ENCODE assay signal across 20 mouse cellular contexts in the genomic region with DNA sequence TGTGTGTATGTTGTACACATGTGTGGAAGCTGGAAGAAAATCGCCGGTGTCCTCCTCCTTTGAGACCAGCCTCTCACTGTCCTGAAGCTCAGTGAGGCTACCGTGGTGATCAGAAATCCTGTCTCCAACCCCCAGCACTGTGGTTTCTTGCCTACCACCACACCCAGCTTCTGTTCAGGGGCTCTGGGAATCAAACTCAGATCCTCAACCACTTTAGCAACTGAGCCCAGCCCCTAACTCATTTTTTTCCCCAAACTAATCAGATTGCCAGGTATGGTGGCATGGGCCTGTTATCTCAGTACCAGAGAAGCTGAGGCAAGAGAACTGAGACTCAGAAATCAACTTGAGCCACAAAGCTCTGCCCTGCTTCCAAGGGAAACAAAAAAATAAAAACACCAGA. TPM values are rescaled to one million over a fixed set of nuclear protein-coding genes. Genes with fewer than 3 reads are reported as not detected.
DNase-seq lines count a peak whose midpoint lies in the region; ATAC-seq and TF ChIP-seq lines count a peak whose summit lies in the region.
"Had no signal": no experiment of that assay in that cellular context is flagged by ENCODE, and none has a peak within 500 bp of the region (broad histone marks: within the 10 kb centered on the region; RNA-seq: fewer than 3 reads in every experiment).

No protein-coding gene starts in this region.

- no peak for TF ChIP-seq CTCF in testis, adult 2 months (IDR thresholded peaks at IDR 0.05; ENCODE audit: control insufficient read depth, insufficient read depth, insufficient replicate concordance, low read depth, low read length)

- H3K9ac ChIP-seq in forebrain, embryonic 16.5 days (replicated peaks; ENCODE audit: low read depth, low read length), result no peak overlapping the region
- H3K9ac ChIP-seq in heart, embryonic 15.5 days, result no peak overlapping the region
- H3K9ac ChIP-seq in limb, embryonic 14.5 days (ENCODE audit: low read depth, low read length, severe bottlenecking), result no peak overlapping the region
- H3K9ac ChIP-seq: forebrain, embryonic 15.5 days; liver, embryonic 15.5 days; midbrain, embryonic 13.5 days had no signal

- 72% methylated on average over 3 of the region's 3 CpGs for WGBS in forebrain, embryonic 10.5 days
- WGBS in forebrain, embryonic 16.5 days, result 80% methylated on average over 3 of the region's 3 CpGs
- WGBS in heart, embryonic 15.5 days, result 65% methylated on average over 3 of the region's 3 CpGs
- 35% methylated on average over 3 of the region's 3 CpGs for WGBS in limb, embryonic 14.5 days

- H3K9me3 ChIP-seq in forebrain, embryonic 10.5 days, result no peaks in the 10 kb centered on the region
- no peaks in the 10 kb centered on the region for H3K9me3 ChIP-seq in forebrain, embryonic 16.5 days (ENCODE audit: control insufficient read depth, low read length)
- H3K9me3 ChIP-seq in heart, embryonic 15.5 days (replicated peaks), result no peaks in the 10 kb centered on the region
- H3K9me3 ChIP-seq in limb, embryonic 14.5 days (ENCODE audit: control insufficient read depth, low read length), result no peaks in the 10 kb centered on the region
- H3K9me3 ChIP-seq: forebrain, embryonic 15.5 days; liver, embryonic 15.5 days; midbrain, embryonic 13.5 days had no signal

- DNase-seq in forebrain, embryonic 10.5 days (ENCODE audit: extremely low spot score, low spot score), result no peak
- no peak for DNase-seq in heart, postnatal 14 days
- no peak for DNase-seq in testis, postnatal 14 days (ENCODE audit: low spot score)
- DNase-seq in limb, embryonic 14.5 days (ENCODE audit: low spot score), result no peak
- DNase-seq: adrenal gland, postnatal 14 days; cerebellum, adult 11 months; cerebellum, postnatal 10 days; kidney, adult 18-20 months; kidney, postnatal 10 days; thymus, postnatal 4 days had no signal

- no peak overlapping the region for H3K4me3 ChIP-seq in forebrain, embryonic 10.5 days
- H3K4me3 ChIP-seq in forebrain, embryonic 16.5 days (replicated peaks; ENCODE audit: low read length), result no peak overlapping the region
- H3K4me3 ChIP-seq in heart, embryonic 15.5 days, result no peak overlapping the region
- H3K4me3 ChIP-seq in testis, adult 2 months (ENCODE audit: control insufficient read depth, low read depth, low read length), result no peak overlapping the region
- no peak overlapping the region for H3K4me3 ChIP-seq in limb, embryonic 14.5 days (replicated peaks; ENCODE audit: low read length)
- H3K4me3 ChIP-seq: forebrain, embryonic 15.5 days; liver, embryonic 15.5 days; midbrain, embryonic 13.5 days; myocyte had no signal

- no peak for ATAC-seq in forebrain, embryonic 16.5 days
- no peak for ATAC-seq in heart, embryonic 15.5 days (replicated peaks; ENCODE audit: insufficient number of reproducible peaks, insufficient read depth, low FRiP score, low read depth)
- no peak for ATAC-seq in limb, embryonic 14.5 days (ENCODE audit: low FRiP score, low read depth)
- ATAC-seq in CD4-positive, CD25-positive, alpha-beta regulatory T cell, adult 4 months, result no peak
- ATAC-seq: activated CD4-positive, CD25-positive, alpha-beta regulatory T cell, adult 4 months; lung, postnatal 0 days; midbrain, embryonic 13.5 days had no signal

- H3K36me3 ChIP-seq in forebrain, embryonic 10.5 days (replicated peaks), result 0 out of 2 replicates have a peak, but pooled peaks cover 6% of the 10 kb centered on the region
- H3K36me3 ChIP-seq in forebrain, embryonic 16.5 days (ENCODE audit: control insufficient read depth, insufficient read depth), result no peaks in the 10 kb centered on the region
- no peaks in the 10 kb centered on the region for H3K36me3 ChIP-seq in heart, embryonic 15.5 days
- no peaks in the 10 kb centered on the region for H3K36me3 ChIP-seq in testis, adult 2 months (ENCODE audit: control insufficient read depth, insufficient read depth, low read length)
- H3K36me3 ChIP-seq in limb, embryonic 14.5 days (ENCODE audit: control insufficient read depth, insufficient read depth, low read length), result no peaks in the 10 kb centered on the region
- H3K36me3 ChIP-seq: forebrain, embryonic 15.5 days; liver, embryonic 15.5 days; midbrain, embryonic 13.5 days had no signal

- H3K4me1 ChIP-seq in forebrain, embryonic 10.5 days, result peaks cover 19% of the 10 kb centered on the region
- H3K4me1 ChIP-seq in forebrain, embryonic 16.5 days (replicated peaks; ENCODE audit: control insufficient read depth, insufficient read depth, low read length), result no peaks in the 10 kb centered on the region
- H3K4me1 ChIP-seq in heart, embryonic 15.5 days (replicated peaks), result peaks cover 32% of the 10 kb centered on the region
- H3K4me1 ChIP-seq in testis, adult 2 months (ENCODE audit: control insufficient read depth, insufficient read depth, low read length), result no peaks in the 10 kb centered on the region
- H3K4me1 ChIP-seq in limb, embryonic 14.5 days (ENCODE audit: control insufficient read depth, insufficient read depth, low read length), result peaks cover 15% of the 10 kb centered on the region
- H3K4me1 ChIP-seq: forebrain, embryonic 15.5 days; midbrain, embryonic 13.5 days had no signal

- peak overlapping the region; percentile 51; the same call in 1 of the 2 replicates for H3K27ac ChIP-seq in forebrain, embryonic 10.5 days
- no peak overlapping the region for H3K27ac ChIP-seq in forebrain, embryonic 16.5 days (ENCODE audit: low read length)
- 0 out of 2 replicates have a peak overlapping the region, but pooled peaks have one; percentile 23 for H3K27ac ChIP-seq in heart, embryonic 15.5 days
- H3K27ac ChIP-seq in testis, adult 2 months (ENCODE audit: control insufficient read depth, insufficient read depth, low read depth, low read length), result 0 out of 2 replicates have a peak overlapping the region, but pooled peaks have one; percentile 4
- peak overlapping the region; percentile 61 for H3K27ac ChIP-seq in limb, embryonic 14.5 days (replicated peaks; ENCODE audit: low read depth, low read length)
- H3K27ac ChIP-seq: forebrain, embryonic 15.5 days; liver, embryonic 15.5 days; midbrain, embryonic 13.5 days had no signal

- intact Hi-C loops in heart, postnatal 14 days (cut with DNase I), result no loop called here

- no peak for TF ChIP-seq POLR2A in testis, adult 2 months (IDR thresholded peaks at IDR 0.05; ENCODE audit: control insufficient read depth, low read depth, low read length)
- TF ChIP-seq POLR2A in limb, embryonic 14.5 days (IDR thresholded peaks at IDR 0.05; ENCODE audit: borderline replicate concordance, extremely low read depth, insufficient read depth, insufficient read length), result no peak

- H3K27me3 ChIP-seq in forebrain, embryonic 10.5 days (ENCODE audit: poor library complexity, severe bottlenecking), result no peaks in the 10 kb centered on the region
- no peaks in the 10 kb centered on the region for H3K27me3 ChIP-seq in forebrain, embryonic 16.5 days (replicated peaks; ENCODE audit: control insufficient read depth, insufficient read depth, low read length)
- no peaks in the 10 kb centered on the region for H3K27me3 ChIP-seq in heart, embryonic 15.5 days
- no peaks in the 10 kb centered on the region for H3K27me3 ChIP-seq in testis, adult 2 months (ENCODE audit: control insufficient read depth, insufficient read depth, low read length)
- H3K27me3 ChIP-seq in limb, embryonic 14.5 days (ENCODE audit: control insufficient read depth, insufficient read depth, low read length), result no peaks in the 10 kb centered on the region
- H3K27me3 ChIP-seq: forebrain, embryonic 15.5 days; liver, embryonic 15.5 days; midbrain, embryonic 13.5 days had no signal

- no peak overlapping the region for H3K4me2 ChIP-seq in forebrain, embryonic 16.5 days (ENCODE audit: low read length)
- no peak overlapping the region for H3K4me2 ChIP-seq in heart, embryonic 15.5 days
- no peak overlapping the region for H3K4me2 ChIP-seq in limb, embryonic 14.5 days (replicated peaks; ENCODE audit: low read depth, low read length, severe bottlenecking)
- H3K4me2 ChIP-seq: forebrain, embryonic 15.5 days; liver, embryonic 15.5 days; midbrain, embryonic 13.5 days had no signal

RNA-seq across cellular contexts. Expression of a gene that starts 39.3 kb away (rescaled TPM):
- 18.8 TPM in 2 replicates for polyA plus RNA-seq in forebrain, embryonic 10.5 days (2016; fragmentation: Nextera tagmentation; extraction: Ambion mirVana)
- 1.7 and 2.9 TPM in 2 replicates for polyA plus RNA-seq in forebrain, embryonic 16.5 days (2015; fragmentation: Nextera tagmentation; extraction: Ambion mirVana)
- 12.1 and 12.7 TPM in 2 replicates for polyA plus RNA-seq in heart, embryonic 15.5 days (2015; fragmentation: Nextera tagmentation; extraction: Ambion mirVana)
- total RNA-seq in heart, postnatal 14 days (2021), result 1 to 10 TPM; 8.9 to 9.0 TPM
- 55.6 and 60.4 TPM in 2 replicates for polyA plus RNA-seq in testis, adult 2 months (2012; rRNA removed)
- polyA plus RNA-seq in limb, embryonic 14.5 days (2012; rRNA removed), result 15.3 TPM in 2 replicates
- 16.1 and 18.2 TPM in 2 replicates for polyA plus RNA-seq in limb, embryonic 14.5 days (2014; fragmentation: Nextera tagmentation; extraction: Ambion mirVana)
- 10 to 100 TPM; 10.7 to 11.6 TPM for polyA plus RNA-seq in CD4-positive, CD25-positive, alpha-beta regulatory T cell, adult 4 months (2017; shearing (Covaris generic))
